Mouse (Mus musculus) hindbrain, postnatal 0 days (tissue): ENCODE measurements at regions not wholly inside any gene's neighbourhood (a gene's known extent, or its start where the extent isn't known, plus 50 kb on each side); places are given as distances from the start of the nearest gene placed in this dataset.
A peak's percentile ranks its signal among the peaks of the same experiment; 100 is the strongest.

Experiments used
- ATAC-seq: fragments of 200-750 bp; cut with Nextera tagmentation; 2 replicates; pipeline ENCODE4 v1.8.0; 2017; ENCODE audit warnings: mild to moderate bottlenecking, moderate TSS enrichment, moderate library complexity
- DNase-seq: peaks from one replicate; pipeline ENCODE4 v3.0.0-alpha.2; 2015; ENCODE audit warnings: low spot score
- H3K27ac ChIP-seq: fragments of 300-500 bp; sonication (generic); 2 replicates; pipeline ENCODE4 v1.5.1; 2014; ENCODE audit warnings: mild to moderate bottlenecking
- H3K27me3 ChIP-seq: fragments of 300-500 bp; sonication (generic); 2 replicates; pipeline ENCODE4 v1.6.1; 2014; ENCODE audit warnings: low read length, mixed read lengths; ENCODE audit not compliant: insufficient read depth
- H3K36me3 ChIP-seq: fragments of 300-500 bp; sonication (generic); 2 replicates; pipeline ENCODE4 v1.6.1; 2014; ENCODE audit warnings: low read length, mixed read lengths; ENCODE audit not compliant: insufficient read depth
- H3K4me1 ChIP-seq: fragments of 300-500 bp; sonication (generic); 2 replicates; pipeline ENCODE4 v1.6.1; 2014; ENCODE audit warnings: antibody characterized with exemption, low read length, mixed read lengths; ENCODE audit not compliant: insufficient read depth
- H3K4me2 ChIP-seq: fragments of 300-500 bp; sonication (generic); 2 replicates; pipeline ENCODE4 v1.6.1; 2014; ENCODE audit warnings: low read depth, mild to moderate bottlenecking, low read length, moderate library complexity, mixed read lengths
- H3K4me3 ChIP-seq: fragments of 300-500 bp; sonication (generic); 2 replicates; pipeline ENCODE4 v1.5.1; 2014; ENCODE audit warnings: low read length
- H3K9ac ChIP-seq: fragments of 300-500 bp; sonication (generic); replicated peaks from 2 replicates; pipeline ENCODE4 v1.6.1; 2014; ENCODE audit warnings: mild to moderate bottlenecking, low read length, moderate library complexity, mixed read lengths
- H3K9me3 ChIP-seq: fragments of 300-500 bp; sonication (generic); 2 replicates; pipeline ENCODE4 v1.6.1; 2016; ENCODE audit warnings: low read length, mixed read lengths
- CTCF ChIP-seq: IDR thresholded peaks from 2 replicates; pipeline ENCODE4 v1.5.1; 2016; ENCODE audit warnings: antibody characterized with exemption, control low read depth, low read depth
- WGBS: fragments of 180-500 bp; shearing (Covaris S2); extraction: QIAGEN DNeasy Blood & Tissue Kit; methylation state at CpG from one replicate; pipeline ENCODE4 v1.1.7; 2014; 5-methylcytosine and 5-hydroxymethylcytosine counted together

- Histone ChIP-seq H3K27ac (no peak overlapping the region), H3K4me2 (no peak overlapping the region), H3K9me3 (no peaks in the 10 kb centered on the region), H3K27me3 (no peaks in the 10 kb centered on the region), H3K9ac (no peak overlapping the region), H3K36me3 (no peaks in the 10 kb centered on the region), H3K4me1 (no peaks in the 10 kb centered on the region), H3K4me3 (no peak overlapping the region)
- no peak for TF ChIP-seq CTCF
- WGBS: 71% methylated on average over 2 of the region's 2 CpGs
- ATAC-seq: no peak
- DNase-seq: no peak
Observed at GRCm38 (mm10) chr8:97866148-97866547, 1550.1 kb downstream of the Cdh8 start.

- no peak overlapping the region for H3K27ac ChIP-seq
- WGBS: 74% methylated on average over 2 of the region's 2 CpGs
- H3K36me3 ChIP-seq: no peaks in the 10 kb centered on the region
- ATAC-seq: no peak
- H3K4me1 ChIP-seq: no peaks in the 10 kb centered on the region
- H3K4me2 ChIP-seq: no peak overlapping the region
- no peaks in the 10 kb centered on the region for H3K9me3 ChIP-seq
- no peaks in the 10 kb centered on the region for H3K27me3 ChIP-seq
- no peak for TF ChIP-seq CTCF
- peak; percentile 15 for DNase-seq
- no peak overlapping the region for H3K9ac ChIP-seq
- no peak overlapping the region for H3K4me3 ChIP-seq
Observed at GRCm38 (mm10) chr8:97861511-97861910, 1554.8 kb downstream of the Cdh8 start.

GRCm38 (mm10) chr8:97860201-97860600 is 1556.1 kb downstream of the Cdh8 start:
- Histone ChIP-seq H3K27ac (no peak overlapping the region), H3K4me3 (no peak overlapping the region), H3K4me2 (no peak overlapping the region), H3K4me1 (no peaks in the 10 kb centered on the region), H3K27me3 (no peaks in the 10 kb centered on the region), H3K36me3 (no peaks in the 10 kb centered on the region), H3K9me3 (no peaks in the 10 kb centered on the region), H3K9ac (no peak overlapping the region)
- no peak for DNase-seq
- WGBS: 73% methylated on average over 9 of the region's 9 CpGs
- ATAC-seq: no peak
- no peak for TF ChIP-seq CTCF

GRCm38 (mm10) chr8:97857252-97857651 is 1559.0 kb downstream of the Cdh8 start:
- DNase-seq (no peak), ATAC-seq (no peak)
- Histone ChIP-seq H3K27me3 (no peaks in the 10 kb centered on the region), H3K4me2 (no peak overlapping the region), H3K4me3 (no peak overlapping the region), H3K9ac (no peak overlapping the region), H3K4me1 (no peaks in the 10 kb centered on the region), H3K36me3 (no peaks in the 10 kb centered on the region), H3K27ac (no peak overlapping the region), H3K9me3 (no peaks in the 10 kb centered on the region)
- WGBS: 49% methylated on average over 1 of the region's 1 CpGs
- no peak for TF ChIP-seq CTCF
